Mouse (Mus musculus) CD8-positive naive resting alpha-beta T cell, adult 57 days (primary cell): ENCODE measurements around the gene Ctla2a. TPM values are rescaled to one million over a fixed set of nuclear protein-coding genes. Genes with fewer than 3 reads are reported as not detected.

ENCODE experiments used
- total RNA-seq: library from RNA; stranded (reverse); gene quantifications from one replicate; pipeline ENCODE4 v1.2.4, GENCODE M21; 2023

The Ctla2a gene
- total RNA-seq = 65.3 TPM

GRCm38 (mm10) chr13:60936500-60936901, at the start of gene Ctla2a, which contains the start of gene Gm49391:
Gene Ctla2a (minus strand): TSS chr13:60936625.
Gene Gm49391 (minus strand): TSS chr13:60936571.

GRCm38 (mm10) chr13:60941884-60942283, 5.5 kb upstream of the Ctla2a start, which contains the start of gene Tpbpa:
Gene Tpbpa (minus strand): TSS chr13:60941984.

GRCm38 (mm10) chr13:60935490-60935889, 935 bp downstream of the Ctla2a start, which contains the start of gene Gm49393:
Gene Gm49393 (minus strand): TSS chr13:60935590.

GRCm38 (mm10) chr13:60904780-60905179, 31.6 kb downstream of the Ctla2a start, which contains the start of gene Tpbpb:
Gene Tpbpb (minus strand): TSS chr13:60904880.

GRCm38 (mm10) chr13:60897328-60897727, 39.1 kb downstream of the Ctla2a start, which contains the start of gene Ctla2b:
Gene Ctla2b (minus strand): TSS chr13:60897447.

DNA sequence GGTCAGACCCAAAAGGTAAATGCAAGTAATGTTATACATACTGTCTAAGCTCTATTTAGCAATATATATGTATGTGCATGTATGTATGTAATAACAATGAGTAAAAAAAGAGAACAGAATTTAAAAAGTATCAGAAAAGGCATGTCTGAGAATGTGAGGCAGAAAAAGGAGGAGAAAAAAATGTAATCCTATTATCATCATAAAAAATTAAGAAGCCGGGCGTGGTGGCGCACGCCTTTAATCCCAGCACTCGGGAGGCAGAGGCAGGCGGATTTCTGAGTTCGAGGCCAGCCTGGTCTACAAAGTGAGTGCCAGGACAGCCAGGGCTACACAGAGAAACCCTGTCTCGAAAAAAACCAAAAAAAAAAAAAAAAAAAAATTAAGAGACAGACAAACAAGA, 39.6 kb downstream of the Ctla2a start, which contains the start of gene Gm49392:
TSS of gene Gm49392 (minus strand) at position 101 of the 400 bp plus-strand sequence.

Other genes with a start within 250 kb of the Ctla2a start
- not detected for gene BC051665, start 150.3 kb downstream of the Ctla2a start, total RNA-seq
- not detected for gene Ctsll3, start 133.8 kb downstream of the Ctla2a start, total RNA-seq
- gene 4930486L24Rik, start 72.2 kb downstream of the Ctla2a start, total RNA-seq = 14.3 TPM
- gene Gm49392, start 39.7 kb downstream of the Ctla2a start, total RNA-seq = not detected
- 13.8 TPM for gene Ctla2b, start 39.2 kb downstream of the Ctla2a start, total RNA-seq
- gene Tpbpb, start 31.7 kb downstream of the Ctla2a start, total RNA-seq = not detected
- not detected for gene Gm49393, start 1.0 kb downstream of the Ctla2a start, total RNA-seq
- gene Gm49391, start 54 bp downstream of the Ctla2a start, total RNA-seq = not detected
- not detected for gene Tpbpa, start 5.4 kb upstream of the Ctla2a start, total RNA-seq
- gene Ctsj, start 69.3 kb upstream of the Ctla2a start, total RNA-seq = not detected
- gene Ctsq, start 104.0 kb upstream of the Ctla2a start, total RNA-seq = not detected
- not detected for gene Ctsr, start 227.6 kb upstream of the Ctla2a start, total RNA-seq